ENCODE assay signal across 23 mouse cellular contexts in genomic region chr15:95772374-95772773, GRCm38 (mm10). TPM values are rescaled to one million over a fixed set of nuclear protein-coding genes. Genes with fewer than 3 reads are reported as not detected.
DNase-seq lines count a peak whose midpoint lies in the region; ATAC-seq and TF ChIP-seq lines count a peak whose summit lies in the region.
"Had no signal": no experiment of that assay in that cellular context is flagged by ENCODE, and none has a peak within 500 bp of the region (broad histone marks: within the 10 kb centered on the region; RNA-seq: fewer than 3 reads in every experiment).

No protein-coding gene starts in this region.

- H3K9ac ChIP-seq in liver, embryonic 12.5 days: no peak overlapping the region
- H3K9ac ChIP-seq in liver, postnatal 0 days (replicated peaks): no peak overlapping the region
- no peak overlapping the region for H3K9ac ChIP-seq in ES-Bruce4 (ENCODE audit: low read depth, poor library complexity, severe bottlenecking)
- H3K9ac ChIP-seq: hindbrain, embryonic 14.5 days; neural tube, embryonic 12.5 days had no signal

- no peak for TF ChIP-seq POLR2A in ES-Bruce4 (IDR thresholded peaks at IDR 0.05; ENCODE audit: insufficient read depth, low read length)

- TF ChIP-seq CTCF in liver, postnatal 0 days (IDR thresholded peaks at IDR 0.05; ENCODE audit: low read depth): no peak
- no peak for TF ChIP-seq CTCF in ES-Bruce4 (IDR thresholded peaks at IDR 0.05; ENCODE audit: low read depth, low read length)

- H3K27ac ChIP-seq in liver, embryonic 12.5 days: no peak overlapping the region
- no peak overlapping the region for H3K27ac ChIP-seq in liver, postnatal 0 days (ENCODE audit: low read depth)
- no peak overlapping the region for H3K27ac ChIP-seq in ES-Bruce4 (ENCODE audit: insufficient read depth, low read length)
- H3K27ac ChIP-seq in hindbrain, embryonic 10.5 days: no peak overlapping the region
- H3K27ac ChIP-seq: hindbrain, embryonic 14.5 days; midbrain, embryonic 10.5 days; neural tube, embryonic 12.5 days had no signal

- WGBS in liver, embryonic 12.5 days (ENCODE audit: insufficient replicate concordance): 35% methylated on average over 13 of the region's 13 CpGs
- 54% methylated on average over 13 of the region's 13 CpGs for WGBS in liver, postnatal 0 days (ENCODE audit: insufficient replicate concordance)
- 60% methylated on average over 13 of the region's 13 CpGs for WGBS in hindbrain, embryonic 10.5 days

- peak overlapping the region; percentile 26; the same call in 1 of the 2 replicates for H3K4me3 ChIP-seq in liver, embryonic 12.5 days
- no peak overlapping the region for H3K4me3 ChIP-seq in liver, postnatal 0 days (ENCODE audit: low read depth, low read length)
- H3K4me3 ChIP-seq in ES-Bruce4 (ENCODE audit: low read depth, low read length): peak overlapping the region; percentile 54
- H3K4me3 ChIP-seq in hindbrain, embryonic 10.5 days: no peak overlapping the region
- H3K4me3 ChIP-seq: midbrain, embryonic 10.5 days; neural tube, embryonic 12.5 days had no signal

- ATAC-seq in liver, embryonic 12.5 days: no peak
- ATAC-seq in liver, postnatal 0 days: no peak
- peak; percentile 46; the same call in 1 of the 2 replicates for ATAC-seq in monocyte, adult 5-6 weeks (replicated peaks; ENCODE audit: insufficient number of reproducible peaks, low FRiP score, low TSS enrichment, poor library complexity, severe bottlenecking)
- ATAC-seq: forebrain, embryonic 16.5 days had no signal

- intact Hi-C loops in heart, postnatal 14 days (cut with DNase I): loop anchor here (2.0 to 5.0 kb wide), 2 partner anchors 110 to 170 kb away; no protein-coding TSS in a partner anchor

- TF ChIP-seq EP300 in liver, postnatal 0 days (IDR thresholded peaks at IDR 0.05; ENCODE audit: low read depth): no peak
- TF ChIP-seq EP300 in ES-Bruce4 (IDR thresholded peaks at IDR 0.05; ENCODE audit: insufficient read depth, low read depth, low read length): no peak

- 0 out of 2 replicates have a peak, but pooled peaks cover 4% of the 10 kb centered on the region for H3K27me3 ChIP-seq in liver, embryonic 12.5 days (replicated peaks)
- H3K27me3 ChIP-seq in liver, postnatal 0 days (ENCODE audit: insufficient read depth, low read length): no peaks in the 10 kb centered on the region
- no peaks in the 10 kb centered on the region for H3K27me3 ChIP-seq in ES-Bruce4 (ENCODE audit: control insufficient read depth, insufficient read depth, low read length, poor library complexity, severe bottlenecking)
- no peaks in the 10 kb centered on the region for H3K27me3 ChIP-seq in hindbrain, embryonic 10.5 days (ENCODE audit: insufficient read depth, poor library complexity, severe bottlenecking)
- H3K27me3 ChIP-seq: neural tube, embryonic 12.5 days had no signal

- H3K4me2 ChIP-seq in liver, embryonic 12.5 days: peak overlapping the region; percentile 39
- no peak overlapping the region for H3K4me2 ChIP-seq in liver, postnatal 0 days (ENCODE audit: low read depth, low read length)
- H3K4me2 ChIP-seq: heart, embryonic 11.5 days; hindbrain, embryonic 14.5 days; neural tube, embryonic 12.5 days had no signal

- H3K9me3 ChIP-seq in liver, embryonic 12.5 days (replicated peaks): no peaks in the 10 kb centered on the region
- no peaks in the 10 kb centered on the region for H3K9me3 ChIP-seq in liver, postnatal 0 days (ENCODE audit: low read length)
- H3K9me3 ChIP-seq in ES-Bruce4 (replicated peaks; ENCODE audit: control insufficient read depth, insufficient read depth, low read length, poor library complexity, severe bottlenecking): no peaks in the 10 kb centered on the region
- no peaks in the 10 kb centered on the region for H3K9me3 ChIP-seq in hindbrain, embryonic 10.5 days
- H3K9me3 ChIP-seq: midbrain, embryonic 10.5 days; neural tube, embryonic 12.5 days had no signal

- H3K36me3 ChIP-seq in liver, embryonic 12.5 days: no peaks in the 10 kb centered on the region
- no peaks in the 10 kb centered on the region for H3K36me3 ChIP-seq in liver, postnatal 0 days (replicated peaks; ENCODE audit: insufficient read depth, low read length)
- no peaks in the 10 kb centered on the region for H3K36me3 ChIP-seq in ES-Bruce4 (ENCODE audit: control insufficient read depth, insufficient read depth, low read length, poor library complexity, severe bottlenecking)
- no peaks in the 10 kb centered on the region for H3K36me3 ChIP-seq in hindbrain, embryonic 10.5 days
- H3K36me3 ChIP-seq: midbrain, embryonic 10.5 days; neural tube, embryonic 12.5 days had no signal

- DNase-seq in liver, postnatal 0 days: no peak
- peak; percentile 56 for DNase-seq in ZHBTc4 (ENCODE audit: low read depth, low spot score)
- DNase-seq in hindbrain, embryonic 10.5 days (ENCODE audit: low spot score): no peak
- no peak for DNase-seq in heart, postnatal 14 days
- DNase-seq: adrenal gland, adult 8-10 months; B cell, adult 2 months; cerebellum, postnatal 10 days; embryo, embryonic 11 days; gastrocnemius, postnatal 25 days; kidney, adult 9 months; kidney, postnatal 4 days; lung, adult 2 months; lung, postnatal 36 days; right cerebral cortex, postnatal 4 days; thymus, postnatal 25 days had no signal

- H3K4me1 ChIP-seq in liver, embryonic 12.5 days: 0 out of 2 replicates have a peak, but pooled peaks cover 6% of the 10 kb centered on the region
- H3K4me1 ChIP-seq in liver, postnatal 0 days (ENCODE audit: insufficient read depth): no peaks in the 10 kb centered on the region
- H3K4me1 ChIP-seq in ES-Bruce4 (ENCODE audit: control insufficient read depth, insufficient read depth, low read length): no peaks in the 10 kb centered on the region
- no peaks in the 10 kb centered on the region for H3K4me1 ChIP-seq in hindbrain, embryonic 10.5 days (replicated peaks)
- H3K4me1 ChIP-seq: midbrain, embryonic 10.5 days; neural tube, embryonic 12.5 days had no signal

RNA-seq across cellular contexts. Expression of gene Ano6, which starts 18.3 kb away (rescaled TPM):
- 14.7 and 14.8 TPM in 2 replicates for polyA plus RNA-seq in liver, embryonic 12.5 days (2016; fragmentation: Nextera tagmentation; extraction: Ambion mirVana)
- polyA plus RNA-seq in liver, postnatal 0 days (2015; fragmentation: Nextera tagmentation; extraction: Ambion mirVana): 6.0 and 6.9 TPM in 2 replicates
- 36.9 and 42.5 TPM in 2 replicates for polyA plus RNA-seq in ES-Bruce4 (2011; ENCODE audit: insufficient read depth, insufficient read length, low read depth, missing spikeins)
- 47.5 to 60.0 TPM (median 54.9 TPM) in 3 replicates for total RNA-seq in monocyte, adult 5-6 weeks (2017)
- polyA plus RNA-seq in hindbrain, embryonic 10.5 days (2016; fragmentation: Nextera tagmentation; extraction: Ambion mirVana): 31.1 and 31.5 TPM in 2 replicates
- total RNA-seq in heart, postnatal 14 days (2021): 10 to 100 TPM; 38.9 to 39.7 TPM

Comparison
In these comparisons a context has a peak if more than half of its experiments do, and no peak if none do; other contexts are left out.
1. H3K4me3 ChIP-seq: peak in liver, embryonic 12.5 days (single experiment) and ES-Bruce4 (single experiment); none in liver, postnatal 0 days (single experiment) and hindbrain, embryonic 10.5 days (single experiment).